Mouse (Mus musculus) kidney, adult 2 months (tissue): ENCODE results near the gene Snrpd2.

ENCODE experiments used
- CTCF ChIP-seq: fragments of 200-500 bp; conservative IDR thresholded peaks from 2 replicates; pipeline ENCODE4 v1.5.1; 2011; ENCODE audit warnings: low read depth, mild to moderate bottlenecking, control low read depth, low read length, moderate library complexity, mixed read lengths; ENCODE audit not compliant: insufficient read depth, insufficient read length
- POLR2A ChIP-seq: fragments of 200-500 bp; IDR thresholded peaks from one replicate; pipeline ENCODE4 v1.6.1; 2011; ENCODE audit warnings: low read depth, low read length, control low read depth

DNA sequence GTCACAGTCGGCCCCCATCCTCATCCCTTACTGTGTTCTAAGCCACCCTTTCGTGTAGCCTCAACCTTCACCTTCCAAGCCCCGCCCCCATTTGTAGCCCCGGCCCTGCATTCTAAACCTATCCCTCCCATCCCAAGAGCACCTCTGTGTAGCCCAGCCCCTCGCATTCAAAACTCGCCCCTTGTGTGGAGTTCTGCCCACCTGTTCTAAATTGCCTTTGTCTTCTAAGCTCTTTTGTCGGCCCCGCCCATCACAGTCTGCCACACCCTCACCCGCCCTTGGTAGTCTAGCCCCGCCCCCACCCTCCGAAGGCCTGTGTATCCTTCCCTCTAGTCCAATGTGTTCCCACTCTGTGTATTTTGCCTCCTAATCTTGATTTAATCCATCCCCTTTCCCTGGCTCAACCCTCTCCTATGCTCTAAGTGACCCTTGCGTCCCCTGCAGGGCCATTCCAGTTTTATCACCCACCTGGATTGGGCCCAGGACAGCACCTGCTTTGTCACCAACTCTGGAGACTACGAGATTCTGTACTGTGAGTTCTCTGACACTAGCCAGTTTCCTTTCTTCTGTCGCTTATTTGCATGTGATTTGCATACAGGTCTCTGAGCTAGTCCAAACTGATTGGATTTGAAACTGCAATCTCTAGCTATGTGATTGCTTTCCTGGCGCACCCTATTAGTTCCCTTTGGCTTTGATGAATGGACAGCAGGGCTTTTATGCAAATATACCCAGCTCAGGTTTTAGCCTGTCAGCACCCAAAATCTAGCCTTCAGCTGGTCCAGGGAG, 52.7 kb downstream of the Snrpd2 start:
- TF ChIP-seq CTCF = no peak
- no peak for TF ChIP-seq POLR2A
